Mouse (Mus musculus) neural tube, embryonic 12.5 days (tissue): ENCODE measurements at regions not wholly inside any gene's neighbourhood (a gene's known extent, or its start where the extent isn't known, plus 50 kb on each side); places are given as distances from the start of the nearest gene placed in this dataset.

Experiments used
- ATAC-seq: fragments of 200-750 bp; cut with Nextera tagmentation; 2 replicates; pipeline ENCODE4 v1.8.0; 2017; ENCODE audit warnings: low read depth, mild to moderate bottlenecking, moderate TSS enrichment, moderate library complexity; ENCODE audit not compliant: low FRiP score
- H3K27ac ChIP-seq: fragments of 300-500 bp; sonication (generic); 2 replicates; pipeline ENCODE4 v1.5.1; 2016
- H3K27me3 ChIP-seq: fragments of 300-500 bp; sonication (generic); replicated peaks from 2 replicates; pipeline ENCODE4 v1.6.1; 2016; ENCODE audit warnings: mild to moderate bottlenecking
- H3K36me3 ChIP-seq: fragments of 300-500 bp; sonication (generic); 2 replicates; pipeline ENCODE4 v1.6.1; 2016; ENCODE audit warnings: mild to moderate bottlenecking
- H3K4me1 ChIP-seq: fragments of 300-500 bp; sonication (generic); 2 replicates; pipeline ENCODE4 v1.6.1; 2016
- H3K4me2 ChIP-seq: fragments of 300-500 bp; sonication (generic); replicated peaks from 2 replicates; pipeline ENCODE4 v1.6.1; 2016; ENCODE audit warnings: mild to moderate bottlenecking
- H3K4me3 ChIP-seq: fragments of 300-500 bp; sonication (generic); 2 replicates; pipeline ENCODE4 v1.5.1; 2016
- H3K9ac ChIP-seq: fragments of 300-500 bp; sonication (generic); 2 replicates; pipeline ENCODE4 v1.6.1; 2016; ENCODE audit warnings: mild to moderate bottlenecking
- H3K9me3 ChIP-seq: fragments of 300-500 bp; sonication (generic); 2 replicates; pipeline ENCODE4 v1.6.1; 2016; ENCODE audit warnings: mild to moderate bottlenecking
- WGBS: fragments of 180-500 bp; shearing (Covaris S2); methylation state at CpG from one replicate; pipeline ENCODE4 v1.1.7; 2016; 5-methylcytosine and 5-hydroxymethylcytosine counted together

DNA sequence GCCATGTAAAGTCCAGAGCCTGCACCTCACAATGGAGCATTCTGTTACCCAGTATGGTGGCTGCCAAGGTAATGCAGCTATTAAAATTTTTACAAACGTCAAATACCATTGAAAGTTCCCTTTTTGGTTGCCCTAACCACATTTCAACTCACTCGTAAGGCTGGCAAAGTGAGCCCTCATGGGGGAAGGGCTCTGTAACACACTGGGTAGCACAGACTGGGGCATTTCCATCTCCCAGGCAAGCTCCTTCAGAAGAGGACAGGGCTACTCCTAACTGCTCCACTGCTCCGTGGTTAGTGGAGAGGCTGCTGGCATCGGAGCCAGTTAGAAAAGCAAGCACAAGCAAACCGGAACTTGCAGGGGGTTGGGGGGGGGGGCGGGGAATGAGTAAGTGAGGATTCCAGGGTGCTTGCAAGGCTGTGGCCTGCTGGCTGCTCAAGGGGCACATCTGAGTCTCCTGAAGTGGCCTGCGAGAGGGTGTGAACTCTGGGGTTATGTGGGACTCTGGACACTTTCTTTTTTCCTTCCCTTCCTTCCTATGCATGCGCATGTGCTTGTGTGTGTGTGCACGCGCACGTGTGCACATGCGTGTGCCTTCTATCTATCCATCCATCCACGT is 233.8 kb downstream of the Sox9 start:
- H3K9me3 ChIP-seq, result no peaks in the 10 kb centered on the region
- ATAC-seq, result no peak
- WGBS, result 55% methylated on average over 13 of the region's 13 CpGs
- no peaks in the 10 kb centered on the region for H3K27me3 ChIP-seq
- H3K9ac ChIP-seq, result no peak overlapping the region
- no peak overlapping the region for H3K4me3 ChIP-seq
- H3K4me1 ChIP-seq, result peaks cover 30% of the 10 kb centered on the region
- H3K36me3 ChIP-seq, result no peaks in the 10 kb centered on the region
- no peak overlapping the region for H3K4me2 ChIP-seq
- H3K27ac ChIP-seq, result no peak overlapping the region

DNA sequence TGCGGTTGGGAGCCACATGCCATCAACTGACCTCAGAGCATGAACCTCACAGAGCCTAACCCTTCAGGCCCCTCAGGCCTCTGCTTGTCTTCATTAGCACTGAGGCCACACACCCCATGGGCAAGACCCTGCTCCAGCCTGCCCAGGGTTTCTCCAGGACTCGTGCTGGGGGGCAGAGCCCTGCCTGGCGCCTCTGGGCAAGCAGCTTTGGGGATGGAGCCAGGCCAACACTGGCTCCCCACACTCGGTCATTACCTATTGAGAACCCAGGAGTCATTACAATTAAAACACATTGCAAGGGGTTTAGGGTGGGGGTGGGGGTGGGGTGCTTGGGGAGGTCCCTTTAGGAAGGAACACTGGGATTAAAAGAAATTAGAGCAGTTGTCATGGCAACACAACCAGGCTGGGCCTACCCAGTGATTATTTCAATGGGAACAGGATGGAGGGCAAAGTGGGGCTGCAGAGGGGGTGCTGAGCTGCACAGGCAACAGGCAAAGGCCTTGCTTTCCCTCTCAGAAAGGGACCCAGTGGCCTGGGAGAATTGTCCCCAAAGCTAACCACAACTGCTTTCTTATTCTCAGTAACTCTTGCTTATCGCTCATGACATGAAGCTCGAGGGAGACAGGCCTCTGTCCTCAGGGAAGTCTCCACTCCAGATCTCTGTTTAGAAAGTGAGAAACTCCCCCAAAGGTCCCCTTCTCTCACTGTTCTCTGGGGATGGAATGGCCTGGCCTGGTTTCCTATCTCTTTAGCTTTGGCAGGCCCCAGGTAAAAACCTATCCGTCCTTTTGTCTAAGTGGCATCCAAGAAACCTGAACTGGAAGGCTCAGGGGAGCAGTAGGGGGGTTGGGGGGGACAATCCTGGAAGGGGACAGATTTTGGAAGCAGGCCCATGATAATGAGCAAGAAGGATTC is 235.0 kb downstream of the Sox9 start:
- no peaks in the 10 kb centered on the region for H3K27me3 ChIP-seq
- 38% methylated on average over 7 of the region's 7 CpGs for WGBS
- H3K36me3 ChIP-seq, result no peaks in the 10 kb centered on the region
- ATAC-seq, result peak; percentile 69
- H3K4me3 ChIP-seq, result no peak overlapping the region
- no peaks in the 10 kb centered on the region for H3K9me3 ChIP-seq
- H3K27ac ChIP-seq, result no peak overlapping the region
- peaks cover 30% of the 10 kb centered on the region for H3K4me1 ChIP-seq
- no peak overlapping the region for H3K9ac ChIP-seq
- 0 out of 2 replicates have a peak overlapping the region, but pooled peaks have one; percentile 2 for H3K4me2 ChIP-seq

DNA sequence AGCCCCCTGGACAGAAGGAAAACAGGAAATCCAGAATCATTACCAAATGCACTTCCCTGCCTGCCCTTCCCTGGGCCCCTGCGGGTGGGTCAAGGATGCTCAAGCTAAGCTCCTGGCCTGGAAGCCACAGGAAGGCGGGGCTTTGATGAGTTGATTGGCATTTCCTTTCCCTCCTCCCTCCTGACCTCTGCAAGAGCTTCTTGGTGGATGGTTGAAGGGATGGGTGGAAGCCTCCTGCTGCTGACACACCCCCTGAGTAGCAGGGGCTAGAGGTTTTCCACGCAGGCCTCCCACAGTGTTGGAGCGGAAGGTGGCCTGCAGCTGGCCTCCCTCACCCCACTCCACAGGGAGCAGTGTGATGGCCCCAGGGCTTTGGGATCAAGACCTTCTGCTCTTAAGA is 239.5 kb downstream of the Sox9 start:
- H3K4me3 ChIP-seq, result no peak overlapping the region
- WGBS, result 51% methylated on average over 4 of the region's 4 CpGs
- no peaks in the 10 kb centered on the region for H3K27me3 ChIP-seq
- H3K4me1 ChIP-seq, result peaks cover 13% of the 10 kb centered on the region
- ATAC-seq, result no peak
- H3K9me3 ChIP-seq, result no peaks in the 10 kb centered on the region; the same call in 1 of the 2 replicates
- no peak overlapping the region for H3K9ac ChIP-seq
- no peak overlapping the region for H3K27ac ChIP-seq
- no peak overlapping the region for H3K4me2 ChIP-seq
- no peaks in the 10 kb centered on the region for H3K36me3 ChIP-seq

DNA sequence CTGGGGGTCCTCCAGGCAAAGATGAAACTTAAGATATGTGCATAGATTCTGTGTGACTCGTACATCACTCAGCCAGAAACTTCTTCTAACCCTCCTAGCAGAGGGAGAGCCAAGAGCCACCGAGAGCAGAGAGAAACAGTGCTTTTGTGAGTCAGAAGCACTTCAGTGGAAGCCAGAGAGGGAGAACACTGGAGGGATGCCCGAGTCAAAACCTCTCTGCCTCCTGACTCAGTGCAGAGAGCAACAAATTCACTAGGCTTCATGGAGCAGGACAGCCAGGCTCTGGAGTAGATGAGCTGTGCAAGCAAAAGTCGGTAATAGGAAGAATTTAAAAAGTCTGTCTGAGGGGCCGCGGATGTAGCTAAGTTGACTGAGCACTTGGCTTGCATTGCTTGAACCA is 245.0 kb downstream of the Sox9 start:
- WGBS, result 73% methylated on average over 6 of the region's 6 CpGs
- H3K4me3 ChIP-seq, result no peak overlapping the region

DNA sequence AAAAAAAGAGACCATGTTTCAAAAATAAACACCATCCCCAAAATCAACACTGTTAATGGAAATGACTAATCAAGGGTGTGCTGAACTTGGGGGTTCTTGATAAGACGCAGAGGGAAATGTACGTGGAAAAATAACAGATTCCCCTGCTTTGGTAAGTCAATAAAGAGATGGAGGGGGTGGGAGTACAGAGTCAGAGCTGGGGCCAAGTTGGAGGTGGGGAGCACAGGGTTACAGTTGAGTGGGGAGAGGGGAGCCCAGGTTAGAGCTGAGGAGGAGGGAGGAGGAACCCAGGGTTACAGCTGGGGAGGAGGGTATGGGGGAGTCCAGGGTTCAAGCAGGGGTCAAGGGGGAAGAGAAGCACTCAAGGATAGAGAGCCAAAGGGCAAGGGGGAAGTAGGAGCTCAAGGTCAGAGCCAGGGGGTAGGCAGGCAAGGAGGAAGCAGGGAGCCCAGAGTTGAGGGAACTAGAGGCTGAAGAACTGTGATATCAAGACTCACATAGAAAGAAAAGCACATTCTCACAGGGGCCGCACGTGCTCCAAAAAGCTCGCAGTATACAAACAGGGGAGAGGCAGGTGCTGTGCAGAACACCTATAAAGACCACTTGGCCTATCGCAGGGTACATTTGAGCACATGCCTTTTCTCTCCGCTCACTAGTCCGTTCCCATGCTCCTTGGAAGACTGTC is 246.4 kb downstream of the Sox9 start:
- no peak for ATAC-seq
- Histone ChIP-seq H3K9me3 (no peaks in the 10 kb centered on the region), H3K27ac (no peak overlapping the region), H3K27me3 (no peaks in the 10 kb centered on the region), H3K9ac (no peak overlapping the region), H3K4me3 (no peak overlapping the region), H3K4me2 (no peak overlapping the region), H3K4me1 (0 out of 2 replicates have a peak, but pooled peaks cover 5% of the 10 kb centered on the region), H3K36me3 (no peaks in the 10 kb centered on the region)
- WGBS, result 91% methylated on average over 8 of the region's 8 CpGs

More for the DNA sequence above, 245.0 kb downstream of the Sox9 start:
- Histone ChIP-seq H3K9me3 (no peaks in the 10 kb centered on the region; the same call in 1 of the 2 replicates), H3K36me3 (no peaks in the 10 kb centered on the region), H3K9ac (no peak overlapping the region), H3K27ac (no peak overlapping the region), H3K4me1 (0 out of 2 replicates have a peak, but pooled peaks cover 5% of the 10 kb centered on the region), H3K27me3 (no peaks in the 10 kb centered on the region), H3K4me2 (no peak overlapping the region)
- ATAC-seq, result no peak

DNA sequence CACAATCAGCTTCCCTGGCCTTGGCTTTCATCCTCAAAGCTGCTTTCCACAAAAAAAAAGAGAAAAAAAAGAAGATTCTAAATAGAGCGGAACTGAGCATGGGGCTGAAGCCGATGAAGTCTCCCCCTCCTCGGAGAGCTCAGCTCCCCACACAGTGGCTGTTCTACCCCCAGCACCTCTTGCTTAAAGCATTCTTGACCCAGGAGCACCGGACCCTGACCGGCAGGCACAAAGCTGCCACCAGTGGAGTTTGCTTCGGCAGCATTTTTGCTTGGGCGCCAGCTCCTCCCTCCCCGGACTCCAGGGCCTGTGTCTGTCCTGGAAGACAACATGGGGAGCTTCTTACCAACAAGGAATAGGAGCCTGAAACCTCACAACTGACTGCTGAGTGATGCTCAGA is 249.4 kb downstream of the Sox9 start:
- Histone ChIP-seq H3K27ac (no peak overlapping the region), H3K27me3 (no peaks in the 10 kb centered on the region), H3K4me3 (no peak overlapping the region), H3K4me1 (0 out of 2 replicates have a peak, but pooled peaks cover 5% of the 10 kb centered on the region), H3K36me3 (no peaks in the 10 kb centered on the region), H3K9me3 (no peaks in the 10 kb centered on the region), H3K4me2 (no peak overlapping the region), H3K9ac (no peak overlapping the region)
- WGBS, result 71% methylated on average over 8 of the region's 8 CpGs
- no peak for ATAC-seq

DNA sequence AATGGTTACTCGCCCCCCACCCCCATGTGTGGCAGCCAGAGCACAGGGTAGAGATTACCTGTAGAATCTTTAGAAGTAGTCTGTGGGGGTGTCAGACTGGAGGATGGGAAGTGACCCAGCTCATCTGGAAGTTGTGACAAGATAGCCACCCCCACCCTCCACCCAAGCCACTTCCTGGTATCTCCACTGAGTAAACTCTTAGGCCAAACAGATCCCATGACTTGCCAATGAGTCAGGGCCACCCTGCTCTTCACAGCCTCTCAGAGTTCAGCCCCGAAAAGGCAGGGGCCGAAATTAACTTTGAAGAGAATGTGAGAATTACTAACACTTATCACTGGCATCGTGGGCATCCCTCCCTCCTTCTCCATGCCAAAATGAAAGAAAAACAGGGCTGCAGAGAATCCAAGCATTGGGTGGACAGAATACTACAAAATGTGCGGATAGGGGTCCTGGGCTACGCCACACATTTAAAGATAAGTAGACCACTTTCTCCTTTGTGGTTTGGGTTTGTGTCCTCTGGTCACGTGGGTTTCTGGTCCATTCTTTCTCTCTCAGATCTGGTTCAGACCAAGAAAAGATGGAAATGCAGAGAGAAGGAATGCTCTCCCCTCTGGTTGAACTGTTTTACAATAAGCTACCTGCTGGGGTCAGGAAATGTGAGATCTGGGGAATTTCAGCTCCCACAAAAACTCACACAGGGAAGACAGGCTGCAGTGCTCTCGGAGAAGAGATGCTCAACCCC is 250.6 kb downstream of the Sox9 start:
- H3K9ac ChIP-seq, result no peak overlapping the region
- H3K36me3 ChIP-seq, result no peaks in the 10 kb centered on the region
- no peak overlapping the region for H3K4me2 ChIP-seq
- ATAC-seq, result no peak
- H3K9me3 ChIP-seq, result no peaks in the 10 kb centered on the region
- no peaks in the 10 kb centered on the region for H3K27me3 ChIP-seq
- no peak overlapping the region for H3K4me3 ChIP-seq
- H3K4me1 ChIP-seq, result 0 out of 2 replicates have a peak, but pooled peaks cover 5% of the 10 kb centered on the region
- H3K27ac ChIP-seq, result no peak overlapping the region
- 82% methylated on average over 8 of the region's 8 CpGs for WGBS

DNA sequence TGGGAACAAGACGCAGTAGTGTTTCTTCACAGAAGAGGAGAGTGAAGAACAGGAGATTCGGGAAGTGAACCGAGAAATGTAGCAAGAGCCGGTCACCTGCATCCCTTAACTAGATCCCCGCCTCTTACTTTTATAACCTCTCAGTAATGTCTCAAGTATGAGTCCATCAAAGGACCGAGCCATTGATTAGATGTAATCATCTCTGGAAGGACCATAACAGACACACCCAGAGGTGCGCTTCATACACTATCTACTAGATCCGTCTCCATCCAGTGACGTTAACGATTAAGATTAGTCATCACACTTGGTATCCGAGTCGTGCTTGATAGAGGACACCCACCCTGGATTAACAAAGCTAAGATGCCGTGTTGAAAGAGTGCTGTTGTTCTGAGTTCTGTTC is 252.9 kb downstream of the Sox9 start:
- no peaks in the 10 kb centered on the region for H3K27me3 ChIP-seq
- 95% methylated on average over 13 of the region's 13 CpGs for WGBS

DNA sequence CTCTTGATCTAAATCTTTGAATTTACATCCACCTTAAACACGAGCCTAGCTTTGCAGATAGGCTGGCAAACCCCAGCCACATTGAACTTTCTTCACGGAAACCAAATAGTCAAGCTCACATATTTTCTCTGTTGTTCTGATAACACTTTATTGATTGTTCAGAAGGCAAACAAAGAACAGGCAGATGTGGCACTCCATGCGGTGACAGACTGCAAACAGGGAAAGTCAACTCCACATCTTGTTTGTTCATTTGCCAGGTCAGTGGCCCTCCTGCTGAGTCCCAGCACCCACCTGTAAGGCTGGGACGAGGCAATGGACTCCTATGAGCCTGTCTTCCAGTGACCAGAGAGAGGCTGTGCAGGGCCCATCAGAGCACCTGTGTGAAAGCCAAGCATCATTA is 255.7 kb downstream of the Sox9 start:
- Histone ChIP-seq H3K9ac (no peak overlapping the region), H3K4me1 (no peaks in the 10 kb centered on the region), H3K36me3 (no peaks in the 10 kb centered on the region), H3K4me2 (no peak overlapping the region), H3K27me3 (no peaks in the 10 kb centered on the region), H3K27ac (no peak overlapping the region), H3K9me3 (no peaks in the 10 kb centered on the region), H3K4me3 (no peak overlapping the region)
- whole genome bisulfite sequencing, result 81% methylated on average over 4 of the region's 4 CpGs
- ATAC-seq, result no peak

More for the DNA sequence above, 252.9 kb downstream of the Sox9 start:
- no peak overlapping the region for H3K9ac ChIP-seq
- H3K9me3 ChIP-seq, result no peaks in the 10 kb centered on the region
- H3K4me2 ChIP-seq, result no peak overlapping the region
- H3K27ac ChIP-seq, result no peak overlapping the region
- 0 out of 2 replicates have a peak, but pooled peaks cover 5% of the 10 kb centered on the region for H3K4me1 ChIP-seq
- H3K36me3 ChIP-seq, result no peaks in the 10 kb centered on the region
- no peak for ATAC-seq
- H3K4me3 ChIP-seq, result no peak overlapping the region

DNA sequence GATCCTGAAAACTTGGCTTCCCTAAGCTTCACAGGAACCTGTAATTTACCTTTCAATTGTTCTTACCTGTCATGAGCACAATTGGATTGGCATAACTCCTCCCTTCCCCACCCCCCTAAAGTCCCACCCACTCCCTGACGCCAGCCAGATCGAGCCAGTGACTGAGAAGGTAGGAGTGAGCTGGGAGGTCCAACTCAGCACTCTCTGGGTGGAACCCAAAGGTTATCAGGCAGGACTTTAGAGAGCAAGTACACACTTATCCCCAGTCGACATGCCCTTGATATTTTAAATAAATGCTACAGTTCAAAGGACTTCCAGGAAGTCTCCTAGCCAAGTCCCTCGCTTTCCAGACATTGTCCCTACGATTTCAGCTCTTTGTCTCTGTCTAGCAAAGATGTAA is 260.7 kb downstream of the Sox9 start:
- Histone ChIP-seq H3K9me3 (no peaks in the 10 kb centered on the region), H3K36me3 (0 out of 2 replicates have a peak, but pooled peaks cover 3% of the 10 kb centered on the region), H3K27ac (no peak overlapping the region), H3K4me2 (no peak overlapping the region), H3K4me1 (peaks cover 24% of the 10 kb centered on the region), H3K27me3 (no peaks in the 10 kb centered on the region), H3K4me3 (no peak overlapping the region), H3K9ac (no peak overlapping the region)
- ATAC-seq, result no peak
- WGBS, result 59% methylated on average over 5 of the region's 5 CpGs

DNA sequence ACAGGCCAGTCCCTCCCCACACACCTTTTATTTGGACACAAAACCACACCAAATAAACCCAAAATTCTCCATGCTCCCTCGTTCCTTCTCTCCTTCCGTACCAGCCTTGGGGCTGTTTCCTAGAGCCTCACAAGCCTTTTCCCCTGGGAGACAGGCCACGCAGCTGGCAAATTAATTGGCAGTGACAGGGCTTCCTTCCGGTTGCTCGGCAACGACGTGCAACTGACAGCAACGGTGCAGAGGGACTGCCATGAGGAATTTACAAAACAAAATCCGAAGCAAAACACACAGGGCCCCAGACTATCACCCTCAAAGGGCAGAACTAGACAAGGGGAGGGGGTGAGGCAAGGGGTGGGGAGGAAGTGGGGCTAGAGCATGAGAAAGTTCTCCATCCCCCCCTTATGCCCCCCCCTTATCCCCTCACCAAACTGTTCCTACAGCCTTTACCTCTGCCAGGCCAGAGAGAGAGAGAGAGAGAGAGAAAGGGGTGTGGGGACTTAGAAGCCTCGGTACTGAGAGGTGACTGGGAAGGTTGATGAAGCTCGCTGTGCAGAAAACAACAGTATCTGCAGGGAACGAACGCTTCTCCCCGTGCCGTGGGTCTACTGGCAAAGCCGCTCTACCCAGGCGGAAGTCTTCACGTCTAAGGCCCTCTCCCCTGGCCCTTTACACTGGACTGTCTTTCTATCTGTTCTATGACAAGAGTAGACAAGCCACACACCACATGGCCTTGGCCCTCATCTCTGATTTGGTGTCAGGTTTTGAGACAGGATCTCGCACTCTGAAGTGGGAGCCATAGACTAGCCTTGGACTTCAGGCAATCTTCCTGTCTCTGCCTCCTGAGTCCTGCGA is 264.4 kb downstream of the Sox9 start:
- Histone ChIP-seq H3K36me3 (0 out of 2 replicates have a peak, but pooled peaks cover 3% of the 10 kb centered on the region), H3K4me3 (no peak overlapping the region), H3K27ac (peak overlapping the region; percentile 39; the same call in 1 of the 2 replicates), H3K9me3 (no peaks in the 10 kb centered on the region), H3K9ac (no peak overlapping the region; the same call in 1 of the 2 replicates), H3K4me1 (peaks cover 28% of the 10 kb centered on the region), H3K27me3 (no peaks in the 10 kb centered on the region), H3K4me2 (peak overlapping the region; percentile 43)
- WGBS, result 25% methylated on average over 20 of the region's 20 CpGs
- ATAC-seq, result peak; percentile 91
